Mouse (Mus musculus) cerebellum, adult 2 months (tissue): ENCODE data around the gene Tmem121b.
A peak's percentile ranks its signal among the peaks of the same experiment; 100 is the strongest.

Source experiments
- CTCF ChIP-seq: fragments of 200-500 bp; IDR thresholded peaks from 2 replicates; pipeline ENCODE4 v1.5.1; 2011; ENCODE audit warnings: low read depth, mild to moderate bottlenecking, control low read depth, low read length, moderate library complexity, borderline replicate concordance; ENCODE audit not compliant: insufficient read depth
- POLR2A ChIP-seq: fragments of 200-500 bp; IDR thresholded peaks from 2 replicates; pipeline ENCODE4 v1.6.1; 2011; ENCODE audit warnings: low read length, control low read depth, borderline replicate concordance; ENCODE audit not compliant: insufficient read depth

- TF ChIP-seq CTCF (peak; percentile 58), POLR2A (no peak)
These were observed 10.4 kb downstream of the Tmem121b start for GRCm38 (mm10) chr6:120483211-120483626.
